Mouse (Mus musculus): ENCODE data around the gene Blnk.

Gene Blnk

DNA sequence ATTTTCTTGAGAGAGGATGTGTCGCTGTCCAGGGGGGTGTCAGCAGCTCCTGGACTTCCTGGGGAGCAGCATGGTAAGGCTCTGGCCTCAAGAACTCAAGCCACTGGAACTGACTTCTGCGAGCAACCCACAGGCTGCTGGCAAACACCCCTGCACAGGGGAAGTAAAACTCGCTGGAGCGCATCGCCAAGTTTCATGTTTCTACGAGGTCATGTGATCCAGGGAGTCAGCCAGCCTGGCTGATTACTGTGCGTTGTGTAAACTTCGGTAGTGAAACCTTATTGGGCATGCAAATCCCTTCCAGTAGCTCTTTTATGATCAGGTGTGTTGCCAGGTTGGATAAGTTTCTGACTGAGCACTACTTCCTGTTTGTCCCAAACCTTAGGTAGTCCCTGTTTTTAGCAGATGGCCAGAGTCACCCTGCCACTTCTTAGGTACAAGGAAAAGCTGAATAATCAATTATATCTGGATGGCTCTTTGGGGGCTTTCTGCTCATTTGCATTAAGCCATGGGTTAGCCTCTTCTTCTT lies at the start of gene Blnk:
Gene Blnk, minus strand, starts transcription at position 479 of the 529 bp plus-strand sequence.
- DNase-seq: peak; percentile 81

DNA sequence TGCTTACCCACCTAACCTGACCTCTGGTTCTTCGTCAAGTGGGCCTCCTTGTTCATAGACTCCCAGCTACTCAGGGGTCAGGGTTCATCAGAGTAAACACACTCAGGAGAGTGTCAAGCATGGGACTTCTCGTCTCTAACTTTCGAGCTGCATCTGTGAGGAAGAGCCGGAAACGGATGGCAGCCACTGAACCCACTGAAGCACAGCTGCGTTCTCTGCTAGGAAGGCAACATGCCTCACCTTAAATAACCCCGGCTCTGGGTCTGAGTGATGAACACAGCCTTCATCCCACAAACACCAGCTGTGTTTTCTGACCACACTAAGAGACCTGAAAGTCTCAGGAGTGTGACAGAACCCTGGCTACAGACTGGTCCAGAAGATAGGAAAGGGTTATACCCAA lies 44.8 kb upstream of the Blnk start:
- DNase-seq: no peak

DNA sequence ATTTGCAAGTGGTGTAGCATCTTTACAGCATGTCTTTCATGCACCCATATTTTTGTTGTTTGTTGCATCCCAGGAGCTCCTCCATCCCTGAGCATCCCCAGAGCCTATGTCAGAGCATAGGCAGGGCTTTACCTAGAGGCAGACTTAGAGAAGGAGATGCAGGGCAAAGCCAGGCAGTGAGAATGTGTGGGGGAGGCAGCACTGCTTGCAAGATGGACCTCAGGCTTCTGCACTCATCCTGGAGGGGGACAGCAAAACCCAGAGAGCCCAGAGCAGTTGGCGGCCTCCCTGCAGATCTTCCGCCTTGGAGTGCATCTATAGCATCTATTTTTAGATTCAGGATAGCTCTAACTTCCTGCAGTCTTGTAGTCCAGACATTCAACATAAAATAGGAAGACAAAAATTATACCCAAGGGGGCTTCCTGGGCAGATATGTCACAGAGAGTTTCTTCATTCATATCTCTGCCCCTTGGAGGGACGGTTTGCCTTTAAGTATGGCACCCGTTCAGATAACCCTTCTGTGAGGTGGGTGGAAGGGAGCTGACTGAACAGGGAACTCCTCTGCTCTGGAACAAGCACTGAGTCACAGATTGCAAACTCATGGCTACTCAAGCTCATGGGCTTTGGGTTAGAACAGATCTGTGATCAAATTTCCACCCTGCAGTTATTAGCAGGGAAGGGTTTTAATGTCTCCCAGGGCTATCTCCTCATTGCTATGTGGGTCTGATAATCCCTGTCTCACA lies 41.6 kb upstream of the Blnk start:
- no peak for DNase-seq

DNA sequence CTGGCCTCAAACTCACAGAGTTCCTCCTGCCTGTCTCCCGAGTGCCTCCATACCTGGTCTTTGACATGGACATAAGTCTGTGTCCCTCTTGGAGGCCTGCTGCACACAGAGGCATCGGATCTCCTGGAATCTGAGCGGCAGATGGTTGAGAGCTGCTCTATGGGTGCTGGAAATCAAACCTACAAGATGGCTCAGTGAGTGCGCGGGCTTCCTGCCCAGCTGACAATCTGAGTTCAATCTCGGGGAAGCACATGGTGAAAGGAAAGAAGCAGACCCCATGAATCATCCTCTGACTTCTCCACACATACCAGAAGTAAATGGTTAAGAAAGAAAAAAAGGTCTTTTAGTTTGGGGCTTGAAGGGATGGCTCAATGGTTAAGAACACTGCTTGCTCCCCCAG lies 37.5 kb upstream of the Blnk start:
- no peak for DNase-seq

DNA sequence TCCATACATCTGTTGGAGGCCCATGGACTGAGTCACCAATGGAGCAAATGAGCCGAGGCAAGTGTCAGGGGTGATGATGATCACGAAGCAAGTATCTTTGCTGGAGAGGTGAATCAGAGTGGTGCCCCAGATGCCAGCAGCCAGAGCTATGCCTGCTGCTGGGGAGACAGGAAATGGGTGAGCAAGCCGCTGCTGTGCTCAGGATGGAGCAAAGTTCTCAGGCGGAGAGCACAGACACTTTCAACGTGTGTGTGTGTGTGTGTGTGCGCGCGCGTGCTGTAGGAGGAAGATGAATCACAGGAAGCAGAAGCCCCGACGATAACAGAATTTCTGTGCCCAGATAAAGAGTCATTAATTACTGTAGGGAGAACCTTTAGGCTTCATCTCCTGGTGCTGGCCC lies 36.7 kb upstream of the Blnk start:
- no peak for DNase-seq

DNA sequence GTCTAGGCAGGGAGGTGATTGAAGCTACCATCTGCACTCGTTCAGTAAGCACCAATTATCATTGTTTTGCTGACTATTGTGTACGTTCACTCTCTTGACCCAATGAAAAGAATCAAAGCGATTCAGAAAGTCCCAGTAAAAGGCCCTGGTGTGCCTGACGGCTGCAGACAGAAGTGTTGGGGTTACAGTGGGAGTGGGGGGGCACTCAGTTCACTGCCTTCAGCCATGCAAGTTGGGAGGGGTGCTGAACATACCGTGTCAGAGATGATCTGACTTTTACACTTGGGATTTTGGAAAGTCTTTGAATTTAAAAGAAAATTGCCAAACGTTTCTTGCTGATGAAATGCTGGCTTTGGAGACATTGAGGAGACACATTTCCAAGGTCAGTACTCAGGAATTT lies 35.8 kb upstream of the Blnk start:
- no peak for DNase-seq

DNA sequence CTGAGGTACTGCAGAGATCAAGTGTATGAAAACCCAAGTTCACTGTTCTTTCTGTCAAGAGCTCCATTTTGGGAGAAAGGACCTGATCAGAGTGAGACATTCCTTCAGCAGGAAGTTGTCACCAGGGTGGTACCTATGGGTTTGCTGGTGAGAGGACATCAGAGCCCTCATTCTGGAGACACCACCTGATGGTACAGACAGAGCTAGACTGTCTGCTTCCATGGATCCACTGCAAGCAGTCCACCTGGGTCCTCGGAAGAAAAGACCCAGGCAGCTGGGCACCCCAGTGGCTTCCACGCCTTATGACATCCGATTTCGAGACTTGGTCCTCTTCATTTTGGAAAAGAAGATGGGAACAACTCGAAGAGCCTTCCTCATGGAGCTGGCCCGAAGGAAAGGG lies 34.9 kb upstream of the Blnk start, which contains the start of gene Dntt:
Gene Dntt, plus strand, starts transcription at position 57 of the 400 bp plus-strand sequence.
- DNase-seq: no peak

DNA sequence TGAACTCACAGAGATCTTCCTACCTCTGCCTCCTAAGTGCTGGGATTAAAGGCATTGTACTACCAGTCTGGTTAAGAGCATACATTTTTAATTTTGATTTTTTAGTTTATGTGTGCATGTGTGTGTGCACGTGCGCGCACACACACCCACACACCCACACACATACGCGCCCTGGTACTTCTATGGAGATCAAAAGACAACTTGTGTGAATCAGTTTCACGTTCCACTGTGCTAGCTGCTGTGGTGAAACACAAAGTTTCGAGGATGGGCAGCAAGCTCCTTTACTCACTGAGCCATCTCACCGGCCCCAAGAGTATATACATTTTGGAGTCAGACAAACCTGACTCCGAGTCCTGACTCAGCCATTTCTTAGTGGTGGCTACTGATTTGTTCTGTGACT lies 33.3 kb upstream of the Blnk start:
- DNase-seq: no peak

DNA sequence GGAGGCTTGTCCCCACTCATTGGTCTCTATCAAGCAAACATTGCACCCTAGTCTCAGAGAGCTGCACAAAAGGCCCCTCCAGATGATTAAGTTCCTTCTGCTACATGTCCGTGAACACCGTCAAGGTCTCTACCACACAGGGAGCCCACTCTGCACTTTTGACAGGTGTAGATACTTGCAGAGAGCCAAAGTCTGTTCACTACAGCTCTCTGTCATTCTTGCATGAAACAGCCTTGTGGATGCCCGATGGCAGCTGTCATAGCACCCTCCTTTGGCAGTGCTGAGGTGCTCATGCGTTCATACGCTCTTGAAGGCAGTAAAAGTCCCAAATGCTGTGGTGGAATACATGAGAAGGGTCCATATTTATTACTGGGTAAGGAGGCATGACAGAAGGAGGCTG lies 32.7 kb upstream of the Blnk start:
- DNase-seq: no peak

DNA sequence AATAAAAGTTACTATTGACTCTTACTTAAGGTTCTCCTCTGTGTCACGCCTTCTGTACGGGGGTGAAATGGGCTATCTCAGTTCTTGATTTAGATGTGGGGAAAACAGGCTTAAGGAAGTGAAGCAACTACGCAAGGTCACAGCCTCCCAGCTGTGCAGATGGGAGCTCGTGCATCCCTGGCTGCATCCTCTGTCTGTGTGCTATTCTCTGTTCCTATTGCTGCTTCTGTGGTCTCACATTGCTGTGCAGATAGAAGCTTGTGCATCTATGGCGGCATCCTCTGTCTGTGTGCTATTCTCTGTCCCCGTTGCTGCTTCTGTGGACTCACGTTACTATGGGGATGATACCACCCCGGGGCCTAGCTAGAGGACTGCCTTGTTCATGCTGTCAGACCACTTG lies 32.2 kb upstream of the Blnk start:
- no peak for DNase-seq

DNA sequence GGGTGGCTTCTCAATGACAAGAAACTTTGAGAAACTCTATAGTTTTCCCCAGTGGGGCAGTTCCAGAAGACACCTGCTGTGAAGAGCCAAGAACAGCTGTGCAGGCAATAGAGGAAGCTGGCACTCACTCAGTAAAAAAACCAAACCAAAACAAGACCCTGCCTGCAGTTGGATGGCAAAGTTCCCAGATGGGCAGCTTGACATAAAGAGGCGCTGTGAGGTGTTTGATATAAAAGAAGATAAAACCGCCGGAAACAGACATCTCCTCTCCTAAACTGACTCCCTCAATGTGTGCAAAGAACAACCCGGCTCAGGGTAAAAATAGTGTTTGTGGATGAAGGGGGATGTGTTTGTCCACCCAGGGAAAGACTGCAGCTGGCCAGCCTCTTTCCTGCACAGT lies 27.9 kb upstream of the Blnk start:
- no peak for DNase-seq

DNA sequence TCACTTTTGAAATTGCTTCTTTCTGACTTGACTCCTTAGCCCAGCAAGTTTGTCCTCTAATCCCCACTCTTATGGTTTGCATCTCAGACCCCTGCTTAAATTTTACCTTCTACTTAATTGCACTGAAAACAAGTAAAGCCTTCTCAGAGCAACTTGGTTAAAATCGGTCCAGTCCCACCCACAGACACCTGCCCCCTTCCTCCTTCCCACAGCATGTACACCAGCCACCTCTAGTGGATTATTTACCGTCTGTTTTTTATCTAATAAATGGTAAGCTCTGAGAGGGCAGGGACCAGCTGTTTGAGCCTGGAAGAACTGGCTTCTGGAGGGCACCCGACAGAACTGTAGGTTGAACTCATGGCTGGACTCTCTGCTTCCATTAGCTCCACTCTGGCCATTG lies 26.2 kb upstream of the Blnk start:
- DNase-seq: no peak

DNA sequence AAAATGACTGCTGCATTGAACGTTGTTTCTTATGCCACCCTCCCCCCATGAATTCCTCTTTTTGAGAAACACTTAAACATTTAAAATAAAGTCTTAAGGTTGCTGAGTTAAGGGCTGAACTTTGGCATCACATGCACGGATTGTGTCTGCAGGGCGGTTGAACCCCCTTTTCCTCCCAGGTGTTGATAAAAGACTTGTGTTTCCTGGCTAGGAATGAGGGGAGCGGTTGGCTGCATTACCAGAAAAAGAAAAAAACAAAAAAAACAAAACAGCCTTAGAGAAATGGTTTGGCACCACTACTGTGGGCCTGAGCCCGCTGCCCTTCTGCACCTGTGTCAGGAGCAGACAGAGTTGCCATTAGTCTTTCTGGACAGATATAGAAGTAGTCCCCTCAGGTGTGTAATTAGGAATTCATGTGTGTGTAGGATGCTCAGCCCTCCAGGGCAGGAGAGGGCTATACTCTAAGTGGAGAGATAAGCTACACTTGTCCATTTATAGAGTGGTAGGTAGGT lies 24.9 kb upstream of the Blnk start:
- DNase-seq: no peak

DNA sequence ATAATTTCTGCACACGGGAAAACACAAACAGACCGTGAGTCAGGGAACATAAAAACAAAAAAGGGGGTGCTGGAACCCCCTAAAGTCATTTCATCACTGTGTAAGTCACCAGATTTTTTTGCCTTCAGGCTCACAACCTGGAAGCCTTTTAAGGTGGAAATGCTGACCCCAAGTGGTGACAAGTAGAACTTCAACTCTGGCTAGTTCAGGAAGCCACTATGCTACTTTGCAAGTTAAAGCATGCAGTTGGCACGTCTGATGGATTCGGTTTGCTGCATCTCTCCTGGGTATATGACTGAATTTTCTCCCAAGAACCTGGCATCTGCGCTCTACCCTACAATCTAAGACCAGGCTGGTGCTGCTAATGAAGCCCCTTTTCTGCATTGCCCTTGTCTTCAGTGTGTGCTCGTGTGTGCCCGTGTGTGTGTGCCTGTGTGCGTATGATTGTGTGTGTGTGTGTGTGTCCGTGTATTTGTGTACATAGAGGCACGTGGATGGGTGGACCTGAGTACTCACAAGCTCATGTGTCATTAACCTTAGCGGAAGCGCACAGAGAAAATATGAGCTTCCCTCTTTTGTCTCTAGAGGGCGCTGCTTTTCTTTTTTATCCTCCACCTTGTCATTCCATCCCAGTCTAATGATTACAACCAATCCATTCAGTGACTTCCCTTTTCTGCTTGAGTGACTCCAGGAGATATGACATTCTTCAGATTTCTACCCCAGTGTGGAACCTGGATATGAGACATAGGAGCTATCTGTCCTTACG lies 21.8 kb upstream of the Blnk start:
- peak; percentile 41 for DNase-seq

DNA sequence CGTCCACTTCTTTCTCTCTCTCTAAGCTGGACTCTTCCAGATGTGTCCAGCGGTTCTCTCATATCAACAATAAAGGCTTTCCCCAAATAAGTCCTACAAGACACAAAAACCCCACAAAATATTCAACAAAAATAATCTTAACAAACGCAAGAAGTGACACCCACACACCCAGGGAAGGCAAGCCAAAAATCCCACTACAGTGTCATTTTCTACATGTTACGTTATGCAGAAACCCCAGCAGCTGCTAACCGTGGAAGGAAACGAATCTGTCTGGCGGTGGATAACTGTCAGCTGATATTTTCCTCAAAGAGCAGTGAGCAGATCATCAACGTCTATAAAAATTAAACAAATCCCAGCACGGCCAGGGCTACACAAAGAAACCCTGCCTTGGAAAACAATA lies 19.7 kb upstream of the Blnk start:
- DNase-seq: no peak

DNA sequence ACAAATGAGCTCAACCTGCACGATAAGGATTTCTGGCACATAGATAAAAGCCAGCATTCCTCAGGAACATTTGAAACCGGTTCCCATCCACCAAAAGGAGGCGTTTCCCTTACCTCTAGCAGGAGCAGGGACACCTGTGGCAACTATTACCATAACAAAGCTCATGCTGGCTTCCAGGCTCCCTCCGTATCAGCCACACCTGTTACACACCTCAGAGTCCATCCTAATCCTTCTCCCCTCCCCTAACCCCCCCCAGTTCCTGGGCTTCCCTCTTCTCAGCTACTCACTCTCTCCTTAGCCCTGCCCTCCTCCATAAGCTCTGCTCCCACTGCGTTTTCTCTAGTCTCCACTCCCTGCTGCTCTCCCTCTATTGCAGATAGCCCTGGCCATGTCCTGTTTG lies 19.3 kb upstream of the Blnk start:
- no peak for DNase-seq

DNA sequence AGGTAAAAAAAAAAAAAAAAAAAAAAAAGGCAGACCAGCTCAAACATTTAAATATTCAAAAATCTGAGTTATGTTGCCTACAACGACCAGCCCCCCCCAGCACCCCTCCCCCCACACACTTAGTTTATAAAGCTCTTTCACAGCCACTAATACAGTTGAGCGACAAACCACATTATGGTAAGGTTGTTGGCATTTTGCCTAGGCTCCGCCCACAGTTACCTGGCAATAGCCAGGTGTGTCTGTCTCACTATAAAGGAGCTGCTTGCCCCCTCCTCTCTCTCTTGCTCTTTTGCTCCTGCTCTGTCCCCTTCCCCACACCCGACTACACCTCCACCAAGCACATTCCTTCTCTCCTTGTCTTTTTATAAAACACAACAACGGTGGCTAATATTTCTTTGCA lies 17.3 kb upstream of the Blnk start:
- no peak for DNase-seq

DNA sequence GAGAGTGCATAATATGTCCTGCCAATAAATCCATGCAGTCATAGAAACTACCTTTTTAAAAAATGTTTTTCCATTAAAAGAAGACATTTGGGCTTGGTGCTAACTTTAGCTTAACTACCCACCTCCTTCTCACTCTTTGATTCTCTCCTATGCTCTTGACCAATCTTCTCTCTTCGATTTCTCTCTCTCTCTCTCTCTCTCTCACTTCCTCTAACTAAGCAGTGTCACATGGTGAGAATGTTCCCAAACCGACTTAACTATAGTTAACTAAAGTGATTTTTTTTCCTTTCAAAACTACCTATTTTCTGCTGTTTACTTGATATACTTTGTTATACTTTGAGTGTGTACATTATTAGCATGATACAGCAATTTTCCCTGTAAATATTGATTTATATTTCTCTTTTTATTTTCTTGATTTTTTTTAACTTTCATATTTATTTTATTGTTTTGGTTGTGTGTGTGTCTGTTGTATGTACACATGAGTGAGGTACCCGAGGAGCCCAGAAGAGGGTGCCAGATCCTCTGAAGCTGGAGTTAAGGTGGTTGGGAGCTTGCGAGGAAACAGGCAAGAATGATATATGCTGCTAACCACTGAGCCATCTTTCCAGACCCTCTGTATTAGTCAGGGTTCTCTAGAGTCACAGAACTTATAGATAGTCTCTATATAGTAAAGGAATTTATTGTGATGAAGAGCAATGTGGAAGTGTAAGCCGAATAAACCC lies 14.5 kb upstream of the Blnk start:
- DNase-seq: no peak

DNA sequence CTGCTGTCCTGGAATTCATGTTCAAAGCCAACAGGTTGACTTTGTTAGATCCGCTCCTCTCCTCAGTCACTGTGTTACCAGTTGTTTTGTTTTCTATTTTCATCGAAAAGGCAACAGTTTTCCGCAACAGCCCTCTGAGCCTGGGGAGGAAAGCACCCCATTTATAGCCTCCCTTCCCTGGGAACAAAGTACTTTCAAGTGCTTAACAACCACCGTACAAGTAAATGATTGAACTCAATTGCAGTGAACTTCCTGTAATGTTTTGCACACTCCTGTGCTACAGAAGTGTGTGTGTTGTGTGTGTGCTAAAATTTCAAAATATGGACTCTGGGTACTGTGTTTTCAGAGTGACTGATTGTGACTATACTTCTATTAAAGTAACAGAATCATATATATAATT lies 13.4 kb upstream of the Blnk start:
- no peak for DNase-seq

DNA sequence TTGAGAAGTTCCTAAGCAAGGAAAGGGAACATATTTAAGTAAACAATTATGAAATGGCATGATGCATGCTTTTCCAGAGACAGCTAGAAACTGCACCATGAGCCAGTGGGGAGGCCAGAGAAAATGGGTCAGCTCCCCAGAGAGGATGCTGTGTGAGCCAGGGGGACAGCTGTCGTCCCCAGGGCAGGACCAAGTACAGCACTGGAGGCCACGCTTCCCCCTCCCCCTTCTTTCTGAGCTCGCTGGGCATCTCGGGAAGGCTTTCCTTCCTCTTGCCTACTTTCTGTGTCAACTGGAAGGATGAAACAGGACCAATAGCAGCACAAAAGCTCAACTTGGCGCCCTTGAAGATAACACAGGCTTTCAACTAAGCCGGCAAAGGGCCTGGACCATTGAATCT lies 13.0 kb upstream of the Blnk start:
- no peak for DNase-seq

DNA sequence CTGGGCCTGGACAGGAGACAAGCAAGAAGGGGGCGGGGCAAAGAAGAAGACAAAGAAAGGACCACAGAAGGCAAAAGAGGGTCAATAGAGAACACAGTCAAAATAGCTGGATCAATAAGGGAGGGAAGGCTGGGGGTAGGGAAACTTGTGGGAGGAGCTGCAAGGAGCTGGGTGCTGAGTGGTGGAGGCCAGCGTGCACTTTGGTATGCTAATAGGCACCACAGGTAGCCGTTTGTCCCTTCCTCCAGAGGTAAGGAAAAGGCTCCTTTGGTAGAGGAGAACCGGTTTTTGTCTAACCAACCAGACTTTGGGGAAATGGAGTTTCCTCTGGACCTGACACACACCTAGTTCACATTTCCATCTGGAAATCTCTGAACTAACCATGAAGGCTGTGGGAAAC lies 12.3 kb upstream of the Blnk start:
- no peak for DNase-seq

DNA sequence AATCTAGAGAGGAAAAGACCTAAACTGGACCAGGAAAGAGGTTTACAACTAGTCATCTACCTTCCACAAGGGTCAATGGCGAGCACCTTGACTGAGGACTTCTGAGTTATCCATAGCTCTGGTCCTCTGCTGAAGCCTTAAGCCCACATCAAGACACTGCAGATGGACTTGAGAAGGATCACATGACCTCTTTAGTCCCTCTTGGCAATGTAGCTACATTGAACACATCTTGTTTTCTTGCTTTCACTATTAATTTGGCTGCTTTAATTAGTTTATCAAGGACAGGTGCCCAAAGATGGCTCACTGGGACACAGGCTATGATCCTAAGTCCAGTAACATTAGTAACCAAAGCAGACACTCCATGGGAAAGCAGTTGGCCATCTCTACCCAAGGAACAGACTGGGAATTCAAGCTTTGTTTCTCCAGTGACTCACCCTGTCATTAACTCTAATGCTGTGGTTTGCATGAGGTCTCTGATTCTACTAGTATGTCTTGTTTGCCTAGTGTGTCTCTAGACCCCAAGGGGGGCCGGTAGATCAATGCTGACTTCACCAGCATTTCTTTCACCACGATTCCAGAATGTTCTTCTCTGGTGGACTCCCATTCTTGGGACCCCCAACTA lies 9.5 kb upstream of the Blnk start:
- DNase-seq: no peak

DNA sequence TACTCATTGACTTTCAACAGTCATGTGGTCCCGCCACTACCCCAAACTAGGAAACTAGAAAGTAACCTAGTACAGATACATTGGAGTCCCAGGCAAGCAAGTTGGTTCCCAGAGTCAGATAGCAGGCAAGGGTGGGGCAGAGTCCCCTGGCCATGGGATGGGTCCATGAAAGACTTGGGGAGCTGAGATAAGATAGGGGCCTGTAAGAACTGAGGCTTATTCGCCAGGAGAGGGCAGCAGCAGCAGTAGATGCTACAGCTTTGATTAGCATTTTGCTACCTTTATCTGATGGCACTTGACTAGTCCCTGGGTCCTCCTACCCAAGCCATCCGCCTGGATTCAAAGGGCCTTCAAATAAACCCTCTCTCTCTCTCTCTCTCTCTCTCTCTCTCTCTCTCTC lies 5.2 kb upstream of the Blnk start:
- DNase-seq: no peak

Data from kidney, adult 18-20 months (tissue).